Mouse (Mus musculus): ENCODE measurements around the gene Limch1. TPM values are rescaled to one million over a fixed set of nuclear protein-coding genes. Genes with fewer than 3 reads are reported as not detected.
A peak's percentile ranks its signal among the peaks of the same experiment; 100 is the strongest.

Gene Limch1
- polyA plus RNA-seq, 1 experiment from 2014 or later = 115 TPM

- H3K27me3 ChIP-seq = no peaks in the 10 kb centered on the region
- H3K9me3 ChIP-seq = no peaks in the 10 kb centered on the region
- H3K4me2 ChIP-seq = no peak overlapping the region
- peaks cover 37% of the 10 kb centered on the region for H3K4me1 ChIP-seq
- H3K36me3 ChIP-seq = no peaks in the 10 kb centered on the region
- H3K4me3 ChIP-seq = no peak overlapping the region
- WGBS = 79% methylated on average over 3 of the region's 3 CpGs
- no peak for ATAC-seq (ENCODE audit: insufficient number of reproducible peaks, insufficient read depth, low FRiP score, low TSS enrichment, low read depth)
- H3K9ac ChIP-seq = no peak overlapping the region
- no peak overlapping the region for H3K27ac ChIP-seq
Measured at GRCm38 (mm10) chr5:66814674-66815073, 69.0 kb downstream of the Limch1 start.

- no peak overlapping the region for H3K4me3 ChIP-seq
- H3K9ac ChIP-seq = no peak overlapping the region
- H3K4me2 ChIP-seq = peak overlapping the region; percentile 16; the same call in 1 of the 2 replicates
- no peaks in the 10 kb centered on the region for H3K9me3 ChIP-seq
- no peak for ATAC-seq (ENCODE audit: insufficient number of reproducible peaks, insufficient read depth, low FRiP score, low TSS enrichment, low read depth)
- WGBS = 20% methylated on average over 6 of the region's 6 CpGs
- H3K27me3 ChIP-seq = no peaks in the 10 kb centered on the region
- H3K4me1 ChIP-seq = peaks cover 38% of the 10 kb centered on the region
- H3K27ac ChIP-seq = peak overlapping the region; percentile 12; the same call in 1 of the 2 replicates
- no peaks in the 10 kb centered on the region for H3K36me3 ChIP-seq
Measured at GRCm38 (mm10) chr5:66815877-66816276, 70.2 kb downstream of the Limch1 start.

GRCm38 (mm10) chr5:66816751-66817150 is 71.1 kb downstream of the Limch1 start:
- Histone ChIP-seq H3K27me3 (no peaks in the 10 kb centered on the region), H3K9me3 (no peaks in the 10 kb centered on the region), H3K4me1 (peaks cover 33% of the 10 kb centered on the region), H3K4me3 (0 out of 2 replicates have a peak overlapping the region, but pooled peaks have one; percentile 7), H3K9ac (no peak overlapping the region), H3K4me2 (peak overlapping the region; percentile 27; the same call in 1 of the 2 replicates), H3K27ac (peak overlapping the region; percentile 1; the same call in 1 of the 2 replicates), H3K36me3 (no peaks in the 10 kb centered on the region)
- no peak for ATAC-seq (ENCODE audit: insufficient number of reproducible peaks, insufficient read depth, low FRiP score, low TSS enrichment, low read depth)
- 49% methylated on average over 18 of the region's 18 CpGs for WGBS

DNA sequence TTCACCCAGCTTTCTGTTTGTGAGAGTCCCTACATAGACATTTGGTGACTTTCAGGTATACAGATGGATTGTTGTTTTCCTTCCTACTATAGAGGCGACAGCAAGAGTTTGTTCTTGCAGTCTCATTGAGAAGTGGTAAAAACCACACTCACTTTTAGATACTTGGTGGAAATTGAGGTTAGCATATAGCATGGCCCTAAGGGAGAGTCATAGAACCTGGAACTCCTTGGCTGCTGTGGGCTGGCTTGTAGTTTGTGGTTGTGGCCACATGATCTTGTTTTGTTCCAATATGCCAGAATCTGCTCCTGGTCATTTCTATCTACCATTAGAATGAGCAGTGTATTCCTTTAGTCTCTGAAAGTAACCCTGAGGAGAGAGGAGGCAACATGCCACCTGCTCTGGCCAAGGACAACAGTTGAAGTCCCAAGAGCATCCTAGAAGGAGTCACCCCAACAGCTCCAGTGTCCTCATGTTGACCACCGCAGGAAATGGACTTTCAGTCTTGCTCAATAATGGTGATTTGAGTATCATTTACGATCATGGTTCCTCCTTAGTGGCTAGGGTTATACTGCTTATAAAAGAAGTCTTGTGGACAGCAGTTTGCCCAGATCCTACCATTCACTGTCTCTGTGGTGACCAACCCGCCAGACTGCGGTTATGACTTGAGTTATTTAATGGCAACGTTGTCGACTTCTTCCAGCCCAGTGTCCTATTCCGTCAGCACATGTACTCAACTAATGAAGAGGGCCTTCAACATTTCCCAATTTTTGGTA is 71.7 kb downstream of the Limch1 start:
- no peak for ATAC-seq (ENCODE audit: insufficient number of reproducible peaks, insufficient read depth, low FRiP score, low TSS enrichment, low read depth)
- no peaks in the 10 kb centered on the region for H3K9me3 ChIP-seq
- H3K36me3 ChIP-seq = no peaks in the 10 kb centered on the region
- 0 out of 2 replicates have a peak overlapping the region, but pooled peaks have one; percentile 27 for H3K4me2 ChIP-seq
- H3K27me3 ChIP-seq = no peaks in the 10 kb centered on the region
- no peak overlapping the region for H3K27ac ChIP-seq
- WGBS = 96% methylated on average over 8 of the region's 8 CpGs
- H3K9ac ChIP-seq = no peak overlapping the region
- no peak overlapping the region for H3K4me3 ChIP-seq
- H3K4me1 ChIP-seq = peaks cover 36% of the 10 kb centered on the region

GRCm38 (mm10) chr5:66822500-66823205 is 77.0 kb downstream of the Limch1 start:
- no peak for ATAC-seq (ENCODE audit: insufficient number of reproducible peaks, insufficient read depth, low FRiP score, low TSS enrichment, low read depth)
- H3K9me3 ChIP-seq = no peaks in the 10 kb centered on the region
- no peaks in the 10 kb centered on the region for H3K36me3 ChIP-seq
- H3K4me2 ChIP-seq = no peak overlapping the region
- no peak overlapping the region for H3K4me3 ChIP-seq
- H3K27ac ChIP-seq = no peak overlapping the region
- peaks cover 35% of the 10 kb centered on the region for H3K4me1 ChIP-seq
- H3K9ac ChIP-seq = no peak overlapping the region
- 92% methylated on average over 6 of the region's 6 CpGs for WGBS
- H3K27me3 ChIP-seq = no peaks in the 10 kb centered on the region

DNA sequence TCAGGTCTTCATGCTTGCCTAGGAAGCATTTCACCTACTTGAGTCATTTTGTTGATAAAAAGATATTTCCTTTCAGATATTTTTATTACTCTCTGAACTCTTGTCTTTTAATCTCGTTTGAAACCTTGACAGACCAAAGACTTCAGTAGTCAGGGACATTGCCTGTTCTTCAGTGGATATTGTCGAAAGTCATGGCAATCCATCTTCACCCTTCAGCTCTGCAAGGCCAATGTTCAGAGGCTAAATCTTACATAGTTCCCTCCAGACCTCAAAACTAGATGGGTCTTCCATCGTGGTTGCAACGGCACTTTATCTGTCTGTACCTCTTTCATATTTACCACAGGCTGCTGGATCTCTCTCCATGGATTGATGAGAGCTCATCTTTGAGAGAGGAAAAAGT is 80.0 kb downstream of the Limch1 start:
- no peak overlapping the region for H3K9ac ChIP-seq
- H3K27ac ChIP-seq = no peak overlapping the region
- no peak for ATAC-seq (ENCODE audit: insufficient number of reproducible peaks, insufficient read depth, low FRiP score, low TSS enrichment, low read depth)
- H3K4me1 ChIP-seq = peaks cover 21% of the 10 kb centered on the region
- H3K4me2 ChIP-seq = no peak overlapping the region
- no peaks in the 10 kb centered on the region for H3K27me3 ChIP-seq
- no peak overlapping the region for H3K4me3 ChIP-seq
- no peaks in the 10 kb centered on the region for H3K36me3 ChIP-seq
- no peaks in the 10 kb centered on the region for H3K9me3 ChIP-seq
- 90% methylated on average over 4 of the region's 4 CpGs for WGBS

DNA sequence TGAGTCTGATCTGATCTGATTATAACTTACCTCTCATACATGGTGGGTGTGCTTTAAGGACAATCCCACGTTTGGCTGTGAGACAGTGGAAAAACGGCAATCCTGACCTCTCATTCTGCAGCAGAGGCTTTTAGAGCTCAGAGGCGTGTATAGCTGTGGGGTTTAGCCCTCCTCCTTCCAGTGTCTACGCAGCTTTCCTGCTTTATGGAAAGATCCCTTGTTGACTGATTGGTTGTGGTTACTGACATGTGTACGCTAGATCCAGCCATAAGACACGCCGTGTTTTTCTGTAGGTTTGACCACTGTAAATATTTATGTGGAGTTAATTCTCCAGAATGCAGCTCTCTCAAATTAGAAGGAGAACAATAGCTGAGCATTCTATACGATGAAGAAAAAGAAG is 81.2 kb downstream of the Limch1 start:
- Histone ChIP-seq H3K9me3 (no peaks in the 10 kb centered on the region), H3K36me3 (no peaks in the 10 kb centered on the region), H3K9ac (no peak overlapping the region), H3K4me1 (peaks cover 18% of the 10 kb centered on the region), H3K27me3 (no peaks in the 10 kb centered on the region), H3K4me3 (no peak overlapping the region), H3K27ac (0 out of 2 replicates have a peak overlapping the region, but pooled peaks have one; percentile 39), H3K4me2 (no peak overlapping the region)
- no peak for ATAC-seq (ENCODE audit: insufficient number of reproducible peaks, insufficient read depth, low FRiP score, low TSS enrichment, low read depth)
- 38% methylated on average over 8 of the region's 8 CpGs for WGBS

GRCm38 (mm10) chr5:66829505-66829904 is 83.9 kb downstream of the Limch1 start:
- ATAC-seq (ENCODE audit: insufficient number of reproducible peaks, insufficient read depth, low FRiP score, low TSS enrichment, low read depth) = no peak
- no peaks in the 10 kb centered on the region for H3K9me3 ChIP-seq
- 76% methylated on average over 5 of the region's 5 CpGs for WGBS
- no peaks in the 10 kb centered on the region for H3K36me3 ChIP-seq
- H3K4me2 ChIP-seq = no peak overlapping the region
- H3K4me1 ChIP-seq = peaks cover 10% of the 10 kb centered on the region
- no peaks in the 10 kb centered on the region for H3K27me3 ChIP-seq
- H3K9ac ChIP-seq = no peak overlapping the region
- no peak overlapping the region for H3K27ac ChIP-seq
- H3K4me3 ChIP-seq = no peak overlapping the region

DNA sequence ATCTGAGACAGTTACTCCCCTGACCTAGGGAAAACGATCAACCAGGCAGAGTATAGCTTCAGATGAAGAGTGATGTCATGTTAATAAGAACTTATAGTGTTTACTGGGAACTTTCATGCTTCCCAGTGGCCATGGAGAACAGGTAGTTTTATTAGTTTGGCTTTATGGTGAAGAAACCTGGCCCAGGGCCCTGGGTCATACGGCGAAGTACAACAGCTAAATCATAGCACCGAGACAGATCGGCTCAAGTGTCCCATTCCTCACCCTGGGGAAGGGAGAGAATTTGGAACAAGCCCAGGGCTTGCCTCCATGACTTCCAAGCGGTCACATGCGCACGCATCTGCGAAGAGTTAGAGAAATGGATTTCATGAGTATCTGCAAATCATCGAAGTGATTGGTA is 84.6 kb downstream of the Limch1 start:
- H3K4me2 ChIP-seq = no peak overlapping the region
- ATAC-seq (ENCODE audit: insufficient number of reproducible peaks, insufficient read depth, low FRiP score, low TSS enrichment, low read depth) = no peak
- H3K4me1 ChIP-seq = peaks cover 14% of the 10 kb centered on the region
- WGBS = 89% methylated on average over 10 of the region's 10 CpGs
- no peaks in the 10 kb centered on the region for H3K27me3 ChIP-seq
- no peaks in the 10 kb centered on the region for H3K9me3 ChIP-seq
- H3K27ac ChIP-seq = no peak overlapping the region
- no peak overlapping the region for H3K4me3 ChIP-seq
- no peaks in the 10 kb centered on the region for H3K36me3 ChIP-seq
- H3K9ac ChIP-seq = no peak overlapping the region

- WGBS = 40% methylated on average over 6 of the region's 6 CpGs
- peaks cover 17% of the 10 kb centered on the region for H3K4me1 ChIP-seq
Measured at GRCm38 (mm10) chr5:66834756-66835155, 89.1 kb downstream of the Limch1 start.

GRCm38 (mm10) chr5:66836892-66837291 is 91.3 kb downstream of the Limch1 start:
- Histone ChIP-seq H3K4me1 (peaks cover 17% of the 10 kb centered on the region), H3K4me3 (no peak overlapping the region), H3K9ac (no peak overlapping the region), H3K27me3 (no peaks in the 10 kb centered on the region), H3K4me2 (no peak overlapping the region), H3K36me3 (no peaks in the 10 kb centered on the region), H3K9me3 (no peaks in the 10 kb centered on the region), H3K27ac (no peak overlapping the region)
- 90% methylated on average over 4 of the region's 4 CpGs for WGBS
- no peak for ATAC-seq (ENCODE audit: insufficient number of reproducible peaks, insufficient read depth, low FRiP score, low TSS enrichment, low read depth)

More at GRCm38 (mm10) chr5:66834756-66835155, 89.1 kb downstream of the Limch1 start:
- no peak overlapping the region for H3K4me3 ChIP-seq
- H3K9me3 ChIP-seq = no peaks in the 10 kb centered on the region
- ATAC-seq (ENCODE audit: insufficient number of reproducible peaks, insufficient read depth, low FRiP score, low TSS enrichment, low read depth) = no peak
- no peaks in the 10 kb centered on the region for H3K27me3 ChIP-seq
- H3K36me3 ChIP-seq = no peaks in the 10 kb centered on the region
- 0 out of 2 replicates have a peak overlapping the region, but pooled peaks have one; percentile 18 for H3K27ac ChIP-seq
- no peak overlapping the region for H3K4me2 ChIP-seq
- H3K9ac ChIP-seq = no peak overlapping the region

- no peak for ATAC-seq (ENCODE audit: insufficient number of reproducible peaks, insufficient read depth, low FRiP score, low TSS enrichment, low read depth)
- WGBS = 98% methylated on average over 2 of the region's 2 CpGs
- H3K4me2 ChIP-seq = no peak overlapping the region
- H3K27me3 ChIP-seq = no peaks in the 10 kb centered on the region
- H3K4me3 ChIP-seq = no peak overlapping the region
- H3K27ac ChIP-seq = no peak overlapping the region
- H3K9ac ChIP-seq = no peak overlapping the region
- no peaks in the 10 kb centered on the region for H3K9me3 ChIP-seq
- H3K4me1 ChIP-seq = no peaks in the 10 kb centered on the region
- H3K36me3 ChIP-seq = no peaks in the 10 kb centered on the region
Measured at GRCm38 (mm10) chr5:66841971-66842370, 96.3 kb downstream of the Limch1 start.

Data from embryonic facial prominence, embryonic 13.5 days (tissue).